Mouse (Mus musculus): ENCODE data around the gene Ttc13.

GRCm38 (mm10) chr8:124703526-124703925 lies 18.3 kb downstream of the Ttc13 start:
- no peak for TF ChIP-seq GATA1 (IDR thresholded peaks at IDR 0.05; ENCODE audit: borderline replicate concordance, low read length)
- no peak for TF ChIP-seq CTCF (IDR thresholded peaks at IDR 0.05; ENCODE audit: low read depth, low read length)
- TF ChIP-seq TAL1 (conservative IDR thresholded peaks at IDR 0.05; ENCODE audit: low read depth, low read length), result no peak
- no peak for TF ChIP-seq POLR2AphosphoS5 (IDR thresholded peaks at IDR 0.05; ENCODE audit: insufficient replicate concordance, low read depth, low read length)
